Mouse (Mus musculus) CD4-positive, CD25-positive, alpha-beta regulatory T cell, adult 2 months (primary cell): Measurements from ENCODE around the gene Duoxa2.
"Not testable (repeated sequence)": the region's sequence is repeated elsewhere in the genome, so short reads cannot be mapped to it uniquely, and the experiment has no call there.

Experiments used
- DNase-seq: peaks from one replicate; pipeline ENCODE4 v3.0.0-alpha.2; 2012; ENCODE audit warnings: low read depth, low spot score

The Duoxa2 gene

DNA sequence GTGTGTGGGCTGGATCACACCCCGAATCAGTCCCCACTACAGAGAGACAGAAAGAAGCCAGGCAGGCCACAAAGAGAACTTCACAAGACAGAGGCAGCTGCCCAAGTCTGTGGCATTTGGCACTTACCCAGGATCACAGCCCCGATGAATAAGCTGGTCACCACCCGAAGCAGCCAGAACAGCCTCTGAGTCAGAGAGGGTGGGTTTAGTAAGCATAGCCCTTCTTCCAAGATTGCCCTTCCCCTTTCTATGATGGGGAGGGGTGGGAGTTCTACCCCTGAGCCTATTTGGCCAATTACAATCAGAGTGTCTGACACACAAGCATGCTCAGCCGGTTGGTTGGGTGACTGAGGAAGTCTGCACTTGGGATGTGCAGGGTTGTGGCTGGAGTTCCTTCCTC lies 7.5 kb downstream of the Duoxa2 start:
- DNase-seq = no peak

DNA sequence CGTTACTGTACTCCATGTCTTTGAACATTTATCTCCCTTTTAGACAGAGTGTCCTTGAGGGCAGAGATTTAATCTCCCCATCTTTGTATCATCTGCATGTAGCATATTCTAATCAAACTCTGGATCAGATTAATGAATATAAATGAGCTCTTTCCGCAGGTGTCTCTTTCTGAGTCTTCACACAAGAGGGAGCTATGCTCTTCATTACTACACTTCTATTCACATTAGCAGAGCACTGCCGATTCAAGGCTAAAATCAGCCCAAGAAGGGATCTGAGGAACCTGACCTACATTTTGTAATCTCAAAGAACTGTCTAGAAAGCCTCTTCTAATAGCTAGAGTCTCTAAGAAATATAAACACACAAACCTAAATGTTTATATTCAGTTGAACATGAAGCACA lies 10.9 kb downstream of the Duoxa2 start:
- DNase-seq = no peak

DNA sequence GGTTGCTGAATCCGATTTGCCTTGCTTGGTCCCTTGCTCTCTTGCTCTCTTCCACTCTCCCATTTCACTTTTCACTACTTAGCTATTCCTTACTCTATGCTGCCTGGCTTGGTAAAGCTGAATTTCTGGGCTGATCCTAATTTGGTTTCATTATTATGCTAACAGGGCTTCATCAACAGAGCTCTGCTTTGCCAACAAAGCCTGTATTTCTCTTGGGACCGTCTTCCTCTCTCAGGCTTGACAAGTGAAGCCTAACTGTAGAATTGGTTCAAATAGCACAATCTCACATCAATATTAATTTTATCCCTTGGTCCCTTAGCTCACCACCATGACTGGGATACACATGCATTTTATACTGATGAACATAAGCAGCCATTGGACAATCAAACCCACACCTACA lies 12.9 kb downstream of the Duoxa2 start:
- DNase-seq = no peak

DNA sequence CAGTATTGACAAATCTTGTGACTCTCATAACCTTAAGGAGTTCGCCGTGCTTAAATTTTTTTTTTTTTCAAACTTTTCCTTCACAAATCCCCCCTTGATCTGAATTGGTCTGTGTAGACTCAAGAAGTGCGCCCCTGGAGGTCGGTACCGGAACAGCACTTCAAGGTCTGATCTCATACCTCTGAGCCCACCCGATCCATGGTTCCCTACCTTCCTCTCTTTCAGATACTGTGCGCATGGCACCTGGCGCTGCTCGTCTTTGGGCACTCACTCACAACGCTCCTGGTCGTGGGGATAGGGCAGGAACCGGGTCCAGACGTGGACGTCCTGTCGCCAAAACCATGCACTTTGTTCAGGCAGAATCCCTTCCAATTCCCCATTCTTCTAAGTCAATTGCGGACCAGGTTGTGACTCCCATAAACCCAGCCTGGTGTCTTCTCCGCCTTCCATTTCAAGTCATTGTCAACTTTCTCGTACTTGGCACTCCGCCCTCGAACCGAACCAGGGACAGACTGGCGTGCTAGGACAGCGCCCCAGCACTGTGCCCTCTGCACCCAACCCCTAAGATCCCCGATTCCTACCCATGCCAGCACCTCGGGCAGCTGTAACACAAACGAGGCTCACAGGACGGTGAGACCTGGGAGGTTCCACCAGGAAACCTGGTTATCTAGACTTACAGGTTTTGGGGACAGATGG lies 14.2 kb downstream of the Duoxa2 start:
- DNase-seq = peak; percentile 81

GRCm38 (mm10) chr2:122313536-122313935 lies 14.8 kb downstream of the Duoxa2 start, which contains the start of gene Duoxa1:
Gene Duoxa1, minus strand, starts transcription at chr2:122313730.
- DNase-seq = no peak

- no peak for DNase-seq
Measured at GRCm38 (mm10) chr2:122315372-122315771, 16.7 kb downstream of the Duoxa2 start, which contains the start of gene Duox1. Gene Duox1, plus strand, starts transcription at chr2:122315672.

DNA sequence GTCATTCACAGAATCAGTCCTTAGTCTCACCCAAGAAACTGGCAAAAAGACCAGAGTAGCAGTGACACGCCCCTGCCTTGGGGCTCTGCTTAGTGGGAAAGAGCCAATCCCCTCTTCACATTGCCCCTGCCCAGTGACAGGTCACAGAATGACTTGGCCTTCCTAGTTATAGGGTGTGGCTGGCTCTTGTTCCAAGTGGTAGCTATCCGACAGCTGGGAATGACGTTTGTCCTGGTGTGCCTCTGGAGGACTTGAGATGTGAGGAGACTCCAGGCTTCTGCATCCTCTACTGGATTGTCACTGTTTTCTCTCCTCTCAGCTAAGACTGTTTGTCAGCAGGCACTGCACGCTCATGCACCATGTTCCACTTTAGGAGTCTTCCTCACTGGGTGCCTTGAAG lies 18.7 kb downstream of the Duoxa2 start:
- DNase-seq = no peak

- DNase-seq = no peak
Measured at GRCm38 (mm10) chr2:122323960-122324359, 25.3 kb downstream of the Duoxa2 start.

- DNase-seq = no peak
Measured at GRCm38 (mm10) chr2:122324586-122324985, 25.9 kb downstream of the Duoxa2 start.

DNA sequence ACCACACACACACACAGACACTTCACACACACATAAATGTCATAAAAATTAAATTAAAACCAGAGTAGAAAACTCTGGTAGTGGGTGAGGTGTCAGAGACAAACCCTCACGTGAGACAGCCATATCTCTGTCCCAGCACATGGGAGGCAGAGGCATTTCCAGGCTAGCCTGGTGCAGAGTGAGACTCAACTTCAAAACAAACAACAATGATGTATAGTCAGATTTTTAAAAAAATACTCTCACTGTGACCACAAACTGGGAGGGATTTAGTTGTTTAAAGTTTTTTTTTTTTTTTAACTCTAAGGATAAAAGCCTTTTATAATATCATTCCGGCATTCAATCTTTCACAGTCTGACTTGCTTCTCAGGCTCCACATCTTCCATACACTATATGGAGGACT lies 26.7 kb downstream of the Duoxa2 start:
- no peak for DNase-seq

DNA sequence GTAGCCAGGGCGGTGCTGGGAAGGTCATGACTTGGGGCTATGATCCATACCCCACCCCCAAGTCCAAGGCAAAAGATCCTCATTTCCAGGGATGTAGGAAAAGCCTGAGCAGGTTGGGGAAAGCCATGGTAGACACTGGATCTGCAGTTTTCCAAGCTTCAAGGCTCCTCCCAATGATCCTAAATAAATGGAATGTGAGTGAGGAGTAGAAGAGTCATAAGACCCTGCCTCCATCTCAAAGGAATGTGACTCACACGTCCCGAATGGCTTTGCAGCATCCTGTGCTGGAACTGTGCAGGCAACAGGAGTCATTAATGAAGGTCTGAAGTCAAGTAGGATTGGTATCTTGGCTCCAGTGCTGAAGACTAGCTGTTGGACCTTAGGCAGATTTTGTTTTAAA lies 29.3 kb downstream of the Duoxa2 start:
- no peak for DNase-seq

DNA sequence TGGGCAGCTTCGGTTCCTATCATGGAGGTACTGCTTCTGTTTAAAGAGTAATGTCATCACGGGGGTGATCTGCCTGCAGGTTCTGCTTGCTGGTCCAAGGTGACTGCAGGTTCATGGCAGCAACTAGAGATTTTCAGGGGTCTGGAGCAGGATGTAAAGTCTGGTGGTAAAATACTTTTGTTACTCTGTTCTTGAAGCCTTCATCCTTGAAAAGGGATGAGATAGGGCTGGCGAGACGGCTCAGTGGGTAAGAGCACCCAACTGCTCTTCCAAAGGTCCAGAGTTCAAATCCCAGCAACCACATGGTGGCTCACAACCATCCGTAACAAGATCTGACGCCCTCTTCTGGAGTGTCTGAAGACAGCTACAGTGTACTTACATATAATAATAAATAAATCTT lies 31.6 kb downstream of the Duoxa2 start:
- DNase-seq = not testable (repeated sequence)

GRCm38 (mm10) chr2:122332222-122332621 lies 33.5 kb downstream of the Duoxa2 start:
- DNase-seq = no peak

GRCm38 (mm10) chr2:122334170-122334569 lies 35.5 kb downstream of the Duoxa2 start:
- no peak for DNase-seq

DNA sequence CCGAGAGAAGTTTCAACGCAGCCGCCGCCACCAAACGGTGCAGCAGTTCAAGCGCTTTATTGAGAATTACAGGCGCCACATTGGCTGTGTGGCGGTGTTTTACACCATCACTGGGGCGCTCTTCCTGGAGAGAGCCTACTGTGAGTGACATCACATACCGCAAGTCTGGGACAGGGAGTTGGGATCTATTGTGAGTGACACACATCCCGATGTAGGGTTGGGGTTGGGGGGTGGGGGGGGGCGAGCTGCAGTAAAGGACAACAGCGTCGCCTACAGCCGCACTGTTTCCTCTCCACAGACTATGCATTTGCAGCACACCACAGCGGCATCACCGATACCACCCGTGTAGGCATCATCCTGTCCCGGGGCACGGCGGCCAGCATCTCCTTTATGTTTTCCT lies 38.6 kb downstream of the Duoxa2 start:
- no peak for DNase-seq

- DNase-seq = no peak
Measured at GRCm38 (mm10) chr2:122345106-122345893, 46.6 kb downstream of the Duoxa2 start.

DNA sequence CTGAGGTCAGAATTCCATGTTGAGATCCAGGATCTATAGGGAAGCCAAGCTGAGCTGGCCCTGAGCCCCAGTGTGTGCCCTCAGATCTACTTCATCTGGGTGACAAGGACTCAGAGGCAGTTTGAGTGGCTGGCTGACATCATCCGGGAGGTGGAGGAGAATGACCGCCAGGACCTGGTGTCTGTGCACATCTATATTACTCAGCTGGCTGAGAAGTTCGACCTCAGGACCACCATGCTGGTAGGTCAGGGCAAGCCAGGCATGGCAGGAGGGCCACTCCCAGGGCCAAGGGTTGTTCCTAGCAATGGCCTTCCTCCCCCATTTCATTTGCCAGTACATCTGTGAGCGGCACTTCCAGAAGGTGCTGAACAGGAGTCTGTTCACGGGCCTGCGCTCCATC lies 47.5 kb downstream of the Duoxa2 start:
- not testable (repeated sequence) for DNase-seq

DNA sequence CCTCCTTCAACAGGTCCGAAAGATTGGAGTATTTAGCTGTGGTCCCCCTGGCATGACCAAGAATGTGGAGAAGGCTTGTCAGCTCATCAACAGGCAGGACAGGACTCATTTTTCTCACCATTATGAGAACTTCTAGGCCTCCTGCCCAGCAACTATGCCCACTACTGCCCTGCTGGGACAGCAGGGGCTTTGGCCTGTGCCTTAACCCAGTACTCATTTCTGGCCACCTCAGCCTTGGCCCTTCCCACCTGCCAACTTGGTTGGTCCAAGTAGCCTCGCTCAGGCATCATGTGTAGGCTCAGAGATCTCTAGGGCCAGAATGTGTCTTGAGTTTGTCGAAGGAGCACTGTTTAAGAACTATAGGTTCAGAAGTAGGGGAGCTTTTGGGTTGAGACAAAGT lies 48.6 kb downstream of the Duoxa2 start:
- DNase-seq = no peak

DNA sequence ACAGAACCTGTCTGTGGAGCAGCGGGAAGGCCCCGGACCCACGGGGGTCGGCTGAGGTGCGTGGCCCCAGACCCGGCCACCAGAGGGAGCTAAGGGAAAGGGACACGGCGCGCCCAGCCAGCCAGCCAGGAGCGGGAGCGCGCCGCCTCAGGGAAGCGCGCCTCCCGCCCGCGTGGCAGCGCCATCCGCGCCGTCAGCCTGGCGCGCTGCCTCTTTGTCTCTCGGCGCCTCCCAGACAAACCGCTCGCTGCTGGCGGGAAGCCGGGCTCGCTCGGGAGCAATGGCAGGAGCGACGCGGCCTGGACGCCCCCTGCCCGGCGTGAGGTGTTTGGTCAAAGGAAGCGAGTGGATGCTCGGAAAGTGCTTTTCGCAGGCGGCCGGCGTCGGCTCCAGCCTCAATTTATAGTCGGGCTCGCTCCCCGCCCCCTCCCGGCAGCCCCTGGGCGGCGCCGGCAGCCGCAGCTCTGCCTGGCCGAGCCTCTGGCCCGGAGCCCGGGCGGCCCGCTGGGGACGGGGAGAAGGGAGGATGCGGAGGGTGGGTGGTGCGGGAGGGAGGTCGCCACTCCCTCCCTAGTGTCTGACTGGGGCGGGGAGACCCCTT lies 49.9 kb downstream of the Duoxa2 start:
- DNase-seq = peak; percentile 91

DNA sequence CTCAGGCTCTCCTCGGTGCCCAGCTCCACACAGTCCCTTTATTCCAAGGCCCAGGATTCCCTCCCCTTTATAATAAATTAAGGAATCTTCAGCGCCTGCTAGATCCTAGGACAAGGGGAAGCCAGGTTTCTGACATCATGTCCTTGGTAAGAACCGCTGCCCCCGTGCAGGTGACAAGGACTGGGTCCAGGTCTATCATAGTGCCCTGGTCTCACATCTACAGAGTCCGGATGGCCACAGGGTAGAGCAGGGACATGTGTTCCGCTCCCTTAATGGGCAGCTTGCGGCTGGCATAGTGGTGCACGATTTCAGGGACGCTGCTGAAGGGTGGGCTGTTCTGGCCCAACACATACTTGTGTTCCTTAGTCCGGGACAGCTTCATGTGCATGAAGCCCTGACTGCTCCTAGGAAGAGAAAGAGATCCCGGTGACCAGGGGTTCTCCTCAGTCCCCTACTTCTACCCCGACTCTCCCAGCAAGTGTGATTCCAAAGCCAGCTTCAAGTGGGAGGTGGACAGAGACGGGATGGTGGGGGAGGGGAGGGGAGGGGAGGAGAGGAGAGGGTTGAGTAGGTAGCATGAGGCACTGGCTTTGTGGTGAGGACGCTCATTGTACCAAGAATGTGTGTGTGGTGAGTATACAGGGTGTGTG lies 50.6 kb downstream of the Duoxa2 start:
- DNase-seq = peak; percentile 21

DNA sequence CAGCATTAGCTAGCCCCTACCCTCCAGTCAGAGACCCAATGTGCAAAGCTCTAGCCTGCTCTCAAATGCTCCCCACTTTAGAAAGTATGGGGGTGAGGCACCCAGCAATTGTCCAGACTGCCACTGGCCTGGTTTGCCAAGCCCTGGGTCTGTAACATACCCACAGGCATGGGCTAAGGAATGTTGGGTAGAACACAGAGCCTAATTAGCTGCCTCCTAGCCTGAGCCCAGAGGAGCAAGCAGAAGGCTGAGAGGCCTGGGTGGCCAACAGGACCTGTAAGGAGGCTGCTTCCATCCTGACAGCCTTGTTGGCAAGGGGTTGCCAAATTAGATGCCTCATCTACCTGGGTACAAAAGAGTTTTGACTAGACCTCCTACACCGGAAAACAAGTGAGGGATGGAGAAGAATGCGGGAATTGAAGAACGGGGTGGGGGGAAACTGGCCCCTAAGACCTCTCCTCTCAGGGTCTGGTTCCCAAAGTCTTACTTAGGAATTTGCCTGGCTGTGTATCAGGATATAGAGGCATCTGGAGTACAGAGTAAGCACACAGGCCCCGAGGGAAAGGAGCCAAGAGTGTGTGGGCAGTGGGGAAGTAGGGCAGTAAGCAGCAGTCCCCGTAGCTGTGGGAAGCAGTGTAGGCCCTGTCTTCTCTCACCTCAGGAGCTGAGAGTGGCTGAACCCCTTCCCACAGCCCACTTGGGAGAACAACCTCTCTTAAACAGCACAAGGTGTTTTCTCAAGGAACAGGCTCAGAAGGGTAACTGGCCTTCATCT lies 52.6 kb downstream of the Duoxa2 start:
- no peak for DNase-seq
